Mouse (Mus musculus) C2C12 (cell line): ENCODE data around the gene 4930438A08Rik.

Experiments used
- CEBPB ChIP-seq: IDR thresholded peaks from one replicate; pipeline ENCODE4 v1.6.1; 2011; ENCODE audit warnings: low read depth, mild to moderate bottlenecking, control low read depth, moderate library complexity
- CTCF ChIP-seq: IDR thresholded peaks from one replicate; pipeline ENCODE4 v1.5.1; 2011; ENCODE audit not compliant: control insufficient read depth, insufficient read depth, insufficient read length
- FOSL1 ChIP-seq: IDR thresholded peaks from one replicate; pipeline ENCODE4 v1.8.0; 2011; ENCODE audit warnings: mild to moderate bottlenecking, low read length; ENCODE audit not compliant: poor library complexity, insufficient read depth, severe bottlenecking
- MAX ChIP-seq: IDR thresholded peaks from one replicate; pipeline ENCODE4 v1.6.1; 2011; ENCODE audit warnings: mild to moderate bottlenecking, control low read depth
- MYOD1 ChIP-seq: IDR thresholded peaks from one replicate; pipeline ENCODE4 v1.6.1; 2011; ENCODE audit warnings: low read depth; ENCODE audit not compliant: control insufficient read depth, insufficient read length
- MYOG ChIP-seq: IDR thresholded peaks from one replicate; pipeline ENCODE4 v1.6.1; 2011; ENCODE audit not compliant: control insufficient read depth, insufficient read length; ENCODE audit errors: extremely low read depth
- USF1 ChIP-seq: IDR thresholded peaks from one replicate; pipeline ENCODE4 v1.6.1; 2011; ENCODE audit warnings: low read depth, mild to moderate bottlenecking, control low read depth, moderate library complexity

DNA sequence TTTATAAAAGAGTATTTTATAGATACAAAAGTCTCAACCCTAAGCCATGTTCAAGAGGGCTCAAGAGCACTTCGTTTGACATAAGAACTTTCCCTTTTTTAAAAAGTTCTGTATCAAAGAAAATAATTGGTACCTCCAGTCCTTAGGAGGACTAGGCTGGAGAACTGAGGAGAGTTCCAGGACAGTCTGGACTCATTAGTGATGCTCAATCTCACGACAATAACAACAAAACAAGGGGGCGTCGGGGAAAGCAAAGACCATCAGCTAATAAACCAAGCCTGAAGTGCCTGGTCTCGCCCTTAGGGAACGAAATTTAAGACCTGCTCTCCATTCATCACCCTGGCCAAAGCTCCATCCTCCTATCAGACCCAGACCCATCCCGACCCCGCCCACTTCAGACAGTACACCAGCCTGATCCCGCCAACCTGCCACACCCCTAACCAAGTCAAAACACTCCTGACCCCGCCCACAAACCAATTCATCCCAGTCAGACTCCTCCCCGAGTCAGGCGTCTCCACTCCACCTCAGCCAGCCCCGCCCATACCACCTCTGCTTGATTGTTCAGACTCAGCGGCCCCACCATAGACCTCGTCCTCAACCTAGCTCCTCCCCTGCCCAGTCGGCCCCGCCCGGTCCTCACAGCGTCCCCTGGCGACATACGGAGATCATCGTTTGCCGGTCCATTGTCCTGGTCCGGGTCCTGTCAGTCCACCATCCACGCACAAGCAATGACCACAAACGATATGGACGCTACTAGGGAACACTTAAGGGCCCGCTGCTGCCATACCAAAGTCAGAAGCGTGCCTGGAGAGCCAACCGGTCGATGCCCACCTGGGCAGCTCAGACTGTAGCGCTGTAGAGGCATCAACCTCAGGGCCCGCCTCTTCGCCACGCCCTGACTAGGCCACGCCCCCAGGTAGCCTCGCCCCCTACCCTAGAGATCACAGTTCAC lies 35.5 kb upstream of the 4930438A08Rik start:
- no peak for TF ChIP-seq CTCF
- TF ChIP-seq USF1: no peak
- no peak for TF ChIP-seq MAX
- TF ChIP-seq CEBPB: no peak
- no peak for TF ChIP-seq MYOG
- TF ChIP-seq MYOD1: no peak
- no peak for TF ChIP-seq FOSL1
